Mouse (Mus musculus): ENCODE measurements at regions not wholly inside any gene's neighbourhood (a gene's known extent, or its start where the extent isn't known, plus 50 kb on each side); places are given as distances from the start of the nearest gene placed in this dataset.

DNA sequence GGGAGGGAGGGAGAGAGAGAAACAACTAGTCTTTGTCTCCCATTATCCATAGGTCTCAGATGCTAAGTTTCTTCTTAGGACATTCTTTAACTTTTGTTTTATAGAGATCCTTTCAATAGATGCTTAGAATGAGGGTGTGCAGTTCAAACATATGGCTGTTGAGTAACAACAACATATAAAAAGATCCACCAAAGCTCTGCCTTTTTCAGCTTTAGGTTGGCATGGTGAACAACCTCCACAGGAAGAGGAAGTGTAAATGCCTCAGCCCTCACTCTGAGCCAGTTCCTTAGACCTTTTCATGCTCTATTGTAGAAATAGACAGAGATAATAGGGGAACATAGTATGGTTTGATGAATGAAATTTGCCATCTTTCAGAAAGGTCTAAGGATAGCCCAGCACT is 326.0 kb downstream of the Fam84a start:
- no peak for DNase-seq

DNA sequence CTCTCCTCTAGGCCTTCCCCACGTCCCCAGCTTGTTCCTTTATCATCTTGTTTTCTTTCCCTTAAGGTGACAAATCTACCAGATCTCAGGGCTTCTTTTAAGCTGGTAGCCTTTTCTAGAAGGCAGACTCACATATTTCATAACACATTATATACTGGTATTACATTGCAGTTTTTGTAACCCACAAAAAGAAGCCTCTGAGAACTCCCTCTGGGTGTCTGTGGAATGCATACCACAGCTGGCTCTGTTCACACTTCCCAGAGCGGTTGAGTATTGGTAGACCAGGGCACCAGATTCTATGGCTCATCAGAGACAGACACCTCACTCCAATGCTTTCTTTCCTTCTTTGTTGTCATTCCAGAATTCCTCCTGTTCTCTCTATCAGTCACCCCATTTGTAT is 336.4 kb downstream of the Fam84a start:
- DNase-seq, result no peak

DNA sequence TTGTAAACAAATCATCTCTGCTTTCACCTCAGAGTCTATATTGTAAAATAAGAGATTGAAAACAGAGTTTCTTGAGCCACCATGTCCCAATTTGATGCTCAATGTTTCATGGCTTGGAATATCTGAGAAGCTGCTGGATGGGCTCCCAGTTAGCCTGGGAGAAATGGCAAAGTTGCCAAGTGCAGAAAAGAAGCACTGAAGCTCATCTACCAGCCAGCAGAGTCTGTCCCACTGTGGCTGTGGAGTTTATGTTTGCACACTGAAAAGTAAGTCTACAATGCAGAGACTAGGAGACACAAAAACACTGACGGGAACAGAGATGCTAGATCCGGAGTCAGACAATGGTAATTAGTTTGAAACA is 341.7 kb downstream of the Fam84a start:
- no peak for DNase-seq

DNA sequence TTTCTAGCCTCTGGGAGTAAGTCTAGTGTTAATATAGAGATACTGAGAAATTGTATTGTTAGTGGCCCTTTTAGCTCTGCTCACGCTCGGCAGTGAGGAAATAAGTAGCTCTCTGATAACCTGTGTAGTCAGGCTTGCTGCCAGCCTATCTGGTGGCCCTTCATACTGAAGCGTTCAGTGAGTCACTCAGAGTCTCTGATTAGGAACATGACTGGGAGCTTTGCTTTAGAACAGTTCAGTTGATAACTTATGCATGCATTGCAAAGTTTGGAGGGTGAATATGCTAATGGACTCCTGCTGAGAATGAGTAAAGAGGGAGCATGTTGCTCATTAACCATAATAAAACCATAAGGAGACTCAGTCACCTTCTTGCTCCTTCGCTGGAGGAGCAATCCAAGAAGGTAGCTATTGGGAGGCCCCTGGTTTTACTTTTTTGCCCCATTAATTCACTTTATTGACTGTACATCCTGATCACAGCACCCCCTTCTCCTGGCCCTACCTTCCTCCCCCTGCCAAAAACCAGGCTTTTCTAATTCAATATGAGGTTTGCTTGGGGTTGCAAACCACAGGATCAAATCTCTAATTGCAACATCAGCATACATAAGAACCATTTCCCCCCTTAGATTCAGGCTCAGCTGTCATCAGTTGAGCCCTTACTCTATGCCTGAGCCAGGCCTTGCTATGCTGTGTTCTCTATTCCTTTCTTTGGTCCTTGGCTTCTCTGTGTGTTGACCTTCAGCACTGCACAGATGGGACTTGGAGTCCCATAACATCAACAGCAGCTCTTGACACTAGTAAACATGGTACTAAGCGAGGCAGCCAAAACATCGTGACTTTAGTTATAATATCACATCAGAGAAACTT is 342.3 kb downstream of the Fam84a start:
- no peak for DNase-seq

DNA sequence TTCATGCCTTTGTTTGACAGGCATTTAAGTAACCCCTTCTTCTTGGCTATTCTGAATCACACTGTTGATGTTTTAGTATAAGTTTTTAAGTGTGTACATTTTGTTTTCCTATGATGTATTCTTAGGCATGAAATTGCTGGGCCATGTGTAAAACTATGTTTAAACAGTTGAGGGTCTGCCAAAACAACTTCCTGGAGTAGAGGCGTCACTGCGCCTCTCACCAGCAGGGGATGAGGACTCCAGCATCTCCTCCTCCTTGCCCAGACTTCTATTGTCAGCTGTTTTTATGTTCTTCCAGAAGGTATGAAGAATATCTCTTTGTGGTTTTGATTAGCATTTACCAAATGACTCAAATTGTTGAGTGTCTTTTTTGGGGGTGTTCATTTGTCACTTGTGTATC is 372.1 kb downstream of the Fam84a start:
- no peak for DNase-seq

DNA sequence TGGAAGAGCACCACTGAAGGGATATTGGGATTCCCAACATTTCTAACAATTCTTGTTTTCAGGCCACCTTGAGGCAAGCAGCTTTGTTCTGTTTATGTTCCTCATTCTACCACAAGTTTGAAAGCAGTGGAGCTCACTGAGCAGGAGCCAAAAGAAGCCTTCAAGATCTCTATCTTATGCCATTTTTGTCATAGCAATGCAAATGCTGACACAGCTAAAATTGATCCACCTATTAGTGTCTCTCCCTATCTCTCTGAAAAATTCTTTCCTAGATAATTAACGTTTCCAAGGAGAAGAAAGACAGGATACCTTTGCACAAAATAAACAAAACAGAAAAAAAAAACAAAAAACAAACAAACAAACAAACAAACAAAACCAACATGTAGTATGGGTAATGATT is 375.2 kb downstream of the Fam84a start:
- no peak for DNase-seq

DNA sequence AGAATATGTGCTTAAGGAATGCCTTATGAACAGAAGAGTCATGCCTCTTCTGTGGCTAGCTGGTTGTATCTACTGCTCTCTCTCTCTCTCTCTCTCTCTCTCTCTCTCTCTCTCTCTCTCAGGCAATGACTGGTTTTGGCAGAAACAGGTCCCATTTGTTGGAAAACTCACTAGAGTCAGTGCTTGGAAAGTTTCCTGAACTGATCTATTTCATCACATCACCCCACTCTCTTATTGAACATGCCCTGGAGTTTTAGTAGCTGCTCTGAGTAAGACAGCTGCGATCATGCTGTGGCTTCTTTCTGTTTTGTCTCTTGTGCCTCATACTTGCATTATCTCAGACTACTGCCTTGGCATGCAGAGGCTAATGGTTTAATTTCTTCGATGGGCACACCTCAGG is 382.2 kb downstream of the Fam84a start:
- no peak for DNase-seq

DNA sequence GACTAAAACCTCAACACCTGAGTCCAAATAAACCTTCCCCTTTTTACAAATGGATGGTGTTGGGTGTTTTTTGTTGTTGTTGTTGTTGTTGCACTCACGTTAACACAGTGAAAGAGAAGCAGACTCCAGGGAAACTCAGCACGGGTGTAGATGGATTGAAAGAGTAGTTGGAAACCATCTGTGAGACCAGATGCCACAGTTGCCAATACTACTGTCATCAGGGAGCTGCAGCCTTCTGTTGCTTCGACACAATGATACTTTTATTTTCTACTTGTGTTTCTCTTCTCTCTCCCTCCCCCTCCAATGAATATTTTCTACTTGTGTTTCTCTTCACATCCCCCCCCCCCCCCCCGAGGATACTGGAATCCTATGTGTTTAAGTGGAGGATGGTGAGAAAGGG is 382.7 kb downstream of the Fam84a start:
- no peak for DNase-seq

DNA sequence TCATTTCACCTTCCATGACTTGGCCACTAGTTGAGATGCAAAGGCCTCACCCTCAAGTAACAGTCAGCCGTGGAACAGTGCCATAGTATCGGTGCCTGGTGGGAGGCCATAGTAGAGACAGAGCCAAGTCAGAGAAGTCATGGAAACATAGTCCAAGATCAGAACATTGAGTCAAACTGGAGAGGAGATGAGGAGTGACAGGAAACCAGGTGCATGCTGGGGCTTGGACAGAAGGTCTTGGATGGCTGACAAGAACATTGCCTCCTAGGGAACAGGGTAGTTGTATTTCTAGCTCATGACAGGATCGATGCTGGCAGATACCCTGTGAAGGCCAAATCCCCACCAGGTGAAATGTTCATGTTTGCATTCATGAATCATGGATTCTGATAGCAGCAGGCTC is 385.4 kb downstream of the Fam84a start:
- no peak for DNase-seq

DNA sequence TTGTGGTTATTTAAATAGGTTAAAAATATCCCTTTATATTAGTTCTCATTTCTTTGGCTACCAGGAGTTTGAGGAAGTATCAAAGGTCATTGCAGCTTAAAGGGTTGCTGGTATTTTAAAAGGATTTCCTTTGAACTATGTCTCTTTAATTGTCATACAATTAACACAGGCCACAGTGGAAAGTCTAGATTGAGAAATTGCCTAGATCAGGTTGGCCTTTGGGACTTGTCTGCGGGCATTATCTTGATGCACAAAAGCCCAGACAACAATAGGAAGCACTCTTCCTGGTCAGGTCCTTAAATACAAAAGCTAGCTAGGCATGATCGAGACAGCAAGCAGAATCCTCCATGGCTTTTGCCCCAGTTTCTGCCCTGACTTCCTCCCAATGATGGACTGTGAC is 398.0 kb downstream of the Fam84a start:
- DNase-seq, result no peak

DNA sequence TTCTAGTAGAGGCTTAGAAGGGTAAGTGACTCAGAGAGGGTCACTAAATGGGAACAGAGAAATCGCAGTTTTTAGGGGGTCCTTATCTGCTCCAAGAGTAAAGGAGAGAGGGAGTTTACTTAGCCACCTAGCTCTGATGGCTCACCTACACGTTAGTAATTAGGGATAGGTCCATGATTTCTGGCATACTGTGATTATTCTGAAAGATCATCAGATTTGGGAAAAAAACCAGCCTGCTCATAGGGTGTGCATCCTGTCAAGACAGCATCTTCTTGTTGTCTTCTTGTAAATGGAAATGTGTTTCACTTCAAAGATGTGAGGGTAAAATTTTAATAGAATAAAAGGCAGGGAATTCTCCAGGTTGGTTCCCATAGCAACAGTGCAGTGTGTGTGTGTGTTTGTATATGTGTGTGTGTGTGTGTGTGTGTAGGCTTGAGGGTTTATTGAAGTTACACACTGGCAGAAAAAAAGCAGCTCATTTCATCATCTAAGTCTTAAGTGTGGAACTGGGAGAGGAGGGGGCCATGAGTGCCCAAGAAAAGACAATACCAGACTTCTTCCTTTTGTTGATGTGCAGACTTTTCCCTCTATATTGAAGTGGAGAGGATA is 407.4 kb downstream of the Fam84a start:
- DNase-seq, result no peak

DNA sequence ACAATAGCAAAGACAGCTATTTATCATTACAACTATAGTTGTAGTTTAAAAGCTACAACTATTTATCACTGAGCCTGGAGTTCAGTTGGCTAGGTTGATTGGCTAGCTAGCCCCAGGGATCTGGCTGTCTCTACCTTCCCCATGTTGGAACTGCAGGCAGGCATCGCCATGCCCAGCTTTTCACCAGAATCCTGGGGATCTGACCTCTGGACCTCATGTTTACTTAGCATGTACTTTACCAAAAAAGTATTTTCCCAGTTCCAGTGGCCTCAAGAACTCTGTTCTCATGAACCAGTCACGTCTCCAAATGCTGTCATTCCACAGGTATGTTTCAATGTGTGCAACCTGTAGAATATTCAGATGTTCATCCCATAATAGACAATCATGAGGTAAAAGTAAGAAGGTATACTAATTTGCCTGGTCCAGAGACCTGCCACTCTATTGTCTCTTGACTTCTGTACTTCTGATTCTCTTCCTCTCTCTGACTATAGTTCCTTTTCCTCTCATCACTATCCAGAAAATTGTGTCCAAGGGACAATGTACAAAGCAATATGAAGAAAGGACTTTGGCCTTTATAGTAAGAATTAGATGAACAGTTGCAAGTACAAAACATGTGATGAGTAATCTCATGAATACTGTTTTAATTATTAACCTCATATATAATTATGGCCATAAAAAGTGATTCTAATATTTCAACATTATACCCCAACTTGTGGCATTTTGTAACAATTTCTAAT is 421.8 kb downstream of the Fam84a start:
- no peak for DNase-seq

DNA sequence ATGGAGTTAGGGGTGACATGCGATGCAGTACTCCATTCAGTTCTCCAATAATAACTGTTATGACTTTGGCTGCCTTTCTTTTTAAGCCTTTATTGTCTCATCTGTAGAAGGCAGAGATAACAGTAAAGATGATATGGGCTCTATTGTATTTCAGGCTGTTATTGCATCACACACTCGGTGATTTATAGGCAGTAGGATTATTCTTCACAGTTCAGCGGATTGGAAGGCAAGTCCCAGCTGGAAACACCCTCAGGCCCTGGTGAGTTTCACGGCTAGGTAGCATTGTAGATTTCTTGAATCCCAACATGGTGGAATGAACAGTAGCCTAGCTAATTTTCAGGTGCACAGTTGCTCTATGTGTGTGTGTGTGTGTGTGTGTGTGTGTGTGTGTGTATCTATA is 422.9 kb downstream of the Fam84a start:
- no peak for DNase-seq

DNA sequence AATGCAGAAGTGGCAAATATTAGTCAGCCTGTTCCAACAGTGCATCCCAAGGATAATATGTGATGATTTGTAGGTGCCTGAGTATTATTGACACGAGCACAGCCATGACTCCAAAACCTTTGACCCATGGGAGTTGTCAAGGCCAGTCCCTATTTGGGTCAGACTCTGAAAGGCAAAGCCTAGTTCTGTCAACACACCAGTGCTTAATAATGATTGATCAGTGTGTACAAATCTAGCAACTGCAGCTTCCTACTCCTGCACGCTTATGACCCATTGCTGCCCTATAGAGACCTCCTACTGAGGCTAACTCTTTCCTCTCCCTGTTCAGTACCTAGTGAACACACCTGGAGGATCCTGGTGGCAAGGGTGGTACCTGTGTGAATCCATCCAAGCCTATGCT is 427.3 kb downstream of the Fam84a start:
- DNase-seq, result no peak

DNA sequence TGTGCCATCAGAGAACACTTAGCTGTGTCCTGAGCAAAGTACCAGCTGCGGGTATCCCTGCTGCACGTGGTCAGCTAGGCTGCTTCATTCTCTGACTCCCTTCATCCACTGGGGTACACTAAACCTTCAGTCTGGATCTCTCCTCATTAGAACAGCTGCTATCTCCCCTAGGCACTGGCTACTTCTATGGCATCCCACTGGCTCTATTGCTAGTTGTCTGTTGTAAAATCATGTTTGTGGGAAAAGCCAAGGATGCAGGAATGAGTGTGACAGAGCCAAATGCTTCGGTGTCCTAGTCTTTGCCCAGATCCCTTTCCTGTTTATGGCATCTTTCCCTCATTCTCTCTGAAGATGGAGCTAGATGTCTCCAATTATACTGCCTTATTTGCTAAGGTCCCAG is 440.9 kb downstream of the Nbas start:
- DNase-seq, result no peak

DNA sequence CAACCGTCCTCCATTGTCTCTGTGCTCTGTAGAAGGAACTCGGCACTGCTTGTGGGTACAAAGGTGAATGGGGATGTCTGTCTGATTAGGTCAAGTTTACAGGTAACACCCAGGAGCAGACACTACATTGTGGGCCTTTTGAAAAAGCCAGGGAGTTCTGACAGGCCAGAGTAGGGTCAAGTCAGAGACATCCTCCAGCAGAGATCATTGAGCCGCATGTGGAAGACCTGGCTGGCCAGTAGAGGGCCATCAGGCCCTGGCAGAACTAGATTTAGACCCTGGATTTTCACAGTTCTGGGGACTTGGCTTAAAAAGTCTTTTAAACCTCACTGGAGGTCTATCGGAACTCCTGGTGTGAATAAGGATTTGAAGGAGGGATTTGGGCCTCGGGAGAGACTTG is 438.8 kb downstream of the Nbas start:
- DNase-seq, result no peak

DNA sequence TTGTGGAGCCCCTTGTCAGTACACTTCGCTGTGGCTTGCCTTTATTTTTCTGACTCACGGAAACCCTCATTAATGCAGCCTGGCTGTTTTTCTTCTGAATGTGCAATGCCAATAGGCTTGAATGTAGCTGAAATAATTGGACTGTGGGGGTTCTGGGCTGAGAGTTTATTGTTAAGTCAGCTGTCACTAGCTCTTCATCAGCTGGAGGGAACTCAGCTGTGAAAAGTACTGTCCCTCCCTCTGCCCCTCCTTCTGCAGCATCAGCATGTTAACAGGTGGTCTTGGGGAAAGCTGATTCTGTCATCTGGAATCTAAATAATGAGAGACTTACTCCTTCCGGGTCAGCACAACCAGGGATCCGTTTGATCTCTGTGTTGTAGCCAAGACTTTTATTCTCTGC is 437.6 kb downstream of the Nbas start:
- no peak for DNase-seq

DNA sequence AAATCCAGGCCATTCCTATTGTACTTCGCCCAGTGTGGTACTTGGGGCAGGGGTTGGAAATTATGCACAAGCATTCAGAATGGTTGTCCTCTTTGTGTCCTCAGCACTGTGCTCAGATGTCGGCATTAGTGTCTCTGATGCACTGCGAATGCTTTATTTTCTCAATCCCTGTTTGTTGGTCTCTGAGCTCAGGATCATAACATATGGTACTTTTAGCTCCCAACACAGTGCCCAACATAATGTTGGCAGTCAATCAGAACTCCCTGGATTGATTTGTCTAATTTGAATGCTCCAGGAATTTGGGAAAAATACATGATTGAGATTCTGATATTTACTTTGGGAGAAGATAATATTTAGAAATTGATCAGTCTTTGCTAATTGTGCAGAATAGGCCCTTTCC is 434.7 kb downstream of the Nbas start:
- DNase-seq, result no peak

DNA sequence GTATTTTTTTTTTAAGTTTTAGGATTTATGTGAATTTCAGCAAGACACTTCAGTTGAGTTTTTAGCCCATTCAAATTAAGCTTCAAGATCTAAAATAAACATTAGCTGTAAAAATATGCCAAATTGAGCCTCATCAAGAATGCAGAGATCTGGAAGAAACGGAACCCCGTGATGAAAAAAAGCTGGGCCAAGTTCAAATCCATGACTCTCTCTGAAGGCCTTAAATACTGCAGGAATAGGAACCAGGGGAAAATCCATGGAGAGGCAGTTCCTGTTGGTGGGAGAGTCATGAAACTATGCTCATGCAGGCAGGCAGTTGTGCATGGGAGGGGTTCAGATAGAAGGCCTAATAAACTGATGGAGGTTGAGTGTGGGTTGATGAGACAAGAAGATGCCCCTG is 430.9 kb downstream of the Nbas start:
- no peak for DNase-seq

DNA sequence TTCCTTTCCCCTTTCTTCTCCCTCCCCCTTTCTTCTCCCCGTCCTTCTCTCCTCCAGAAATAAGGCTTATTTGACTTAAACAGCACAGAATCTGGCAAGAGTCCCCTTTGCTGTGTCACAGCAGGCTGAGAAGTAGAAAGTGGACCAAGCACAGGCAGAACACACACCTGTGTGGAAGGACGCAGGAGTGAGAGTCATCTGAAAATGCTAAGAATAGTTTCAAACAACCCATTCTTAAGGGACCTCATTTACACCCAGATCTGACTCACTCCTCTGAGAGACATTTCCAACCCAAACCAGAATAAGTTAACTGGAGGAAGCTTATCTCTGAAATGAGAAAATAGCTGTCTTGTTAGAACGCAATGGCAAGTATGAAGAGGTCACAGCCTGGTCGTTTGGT is 429.9 kb downstream of the Nbas start:
- DNase-seq, result no peak

DNA sequence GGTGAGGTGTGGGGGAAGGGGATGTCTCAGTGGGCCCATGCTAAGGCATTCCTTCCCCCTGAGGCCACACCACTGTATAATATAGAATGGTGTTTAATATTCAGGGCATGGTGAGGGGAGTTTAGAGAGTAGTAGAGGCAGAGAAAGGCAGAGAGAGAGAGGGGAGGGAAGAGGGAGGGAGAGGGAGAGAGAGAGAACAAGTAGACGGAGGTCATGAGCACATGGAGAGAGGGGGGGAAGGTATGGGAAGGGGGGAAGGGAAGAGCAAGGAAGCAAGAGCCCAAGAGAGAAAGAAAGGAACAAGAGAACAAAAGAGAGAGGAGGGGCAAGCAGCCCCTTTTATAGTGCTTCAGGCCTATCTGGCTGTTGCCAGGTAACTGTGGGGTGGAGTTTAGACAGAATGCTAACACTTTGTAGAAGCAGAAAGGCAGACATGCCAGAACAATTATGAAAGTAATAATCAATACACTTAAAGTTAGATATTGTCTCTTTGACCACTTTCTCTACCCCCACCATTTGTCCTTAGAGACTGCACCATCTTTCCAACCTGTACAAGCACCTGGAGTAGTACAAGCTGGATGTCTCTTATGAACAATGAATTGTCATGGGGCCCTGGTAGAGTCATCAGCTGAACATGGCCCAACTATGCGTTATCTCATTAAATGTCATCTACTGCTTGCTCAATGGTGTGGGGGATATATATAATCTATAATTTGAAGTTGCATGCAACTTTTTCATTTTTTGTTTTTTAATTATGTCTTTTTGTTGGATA is 422.6 kb downstream of the Nbas start:
- no peak for DNase-seq

DNA sequence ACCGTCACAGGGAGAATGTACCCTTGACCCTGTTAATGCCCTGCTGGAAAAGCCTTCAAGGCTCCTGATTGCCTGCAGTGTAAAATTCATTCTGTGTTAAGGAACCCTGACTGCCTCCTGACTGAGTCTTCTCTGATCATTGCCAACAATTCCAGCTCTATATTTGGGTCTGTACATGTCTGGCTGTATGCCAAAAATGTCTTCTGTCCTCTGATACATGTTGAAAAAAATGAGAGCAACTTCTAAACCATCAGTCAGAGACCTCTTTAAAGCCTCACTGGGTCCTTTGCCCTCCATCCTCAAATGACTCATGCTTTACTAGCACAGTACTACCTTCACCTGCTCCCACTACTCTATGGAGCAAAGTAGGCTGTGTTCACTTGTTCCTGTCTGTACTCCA is 408.3 kb downstream of the Nbas start:
- no peak for DNase-seq

DNA sequence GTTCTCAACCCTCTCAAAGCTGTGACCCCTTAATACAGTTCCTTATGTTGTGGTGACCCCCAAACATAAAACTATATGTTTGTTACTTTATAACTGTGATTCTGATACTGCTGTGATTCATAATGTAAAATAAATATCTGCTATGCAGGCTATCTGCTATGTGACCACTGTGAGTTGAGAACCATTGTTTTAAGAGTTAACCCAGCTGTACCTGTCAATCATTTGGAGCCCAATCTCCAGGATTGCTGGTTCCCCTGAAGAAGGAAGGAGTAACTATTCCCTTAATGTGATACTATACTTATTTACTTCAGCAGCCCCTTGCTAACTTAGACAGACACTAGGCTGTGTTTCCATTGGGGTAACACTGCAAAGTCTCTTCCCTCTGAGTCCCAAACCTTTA is 400.5 kb downstream of the Nbas start:
- DNase-seq, result no peak

Data from cerebellum, adult 18-20 months (tissue).